Mouse (Mus musculus) embryonic facial prominence, embryonic 15.5 days (tissue): ENCODE results near the gene Slc45a1. TPM values are rescaled to one million over a fixed set of nuclear protein-coding genes. Genes with fewer than 3 reads are reported as not detected.

Experiments
- ATAC-seq: fragments of 200-750 bp; cut with Nextera tagmentation; 2 replicates; pipeline ENCODE4 v1.8.0; 2017; ENCODE audit warnings: low read depth, moderate TSS enrichment; ENCODE audit not compliant: insufficient number of reproducible peaks, low FRiP score, low TSS enrichment
- H3K27ac ChIP-seq: fragments of 300-500 bp; sonication (generic); replicated peaks from 2 replicates; pipeline ENCODE4 v1.5.1; 2015; ENCODE audit warnings: mild to moderate bottlenecking, inconsistent platforms
- H3K27me3 ChIP-seq: fragments of 300-500 bp; sonication (generic); 2 replicates; pipeline ENCODE4 v1.6.1; 2015; ENCODE audit warnings: inconsistent platforms
- H3K36me3 ChIP-seq: fragments of 300-500 bp; sonication (generic); 2 replicates; pipeline ENCODE4 v1.6.1; 2015; ENCODE audit warnings: mild to moderate bottlenecking, inconsistent platforms
- H3K4me1 ChIP-seq: fragments of 300-500 bp; sonication (generic); 2 replicates; pipeline ENCODE4 v1.6.1; 2015; ENCODE audit warnings: inconsistent platforms
- H3K4me2 ChIP-seq: fragments of 300-500 bp; sonication (generic); replicated peaks from 2 replicates; pipeline ENCODE4 v1.6.1; 2015; ENCODE audit warnings: mild to moderate bottlenecking, inconsistent platforms
- H3K4me3 ChIP-seq: fragments of 300-500 bp; sonication (generic); replicated peaks from 2 replicates; pipeline ENCODE4 v1.5.1; 2015; ENCODE audit warnings: mild to moderate bottlenecking, inconsistent platforms
- H3K9ac ChIP-seq: fragments of 300-500 bp; sonication (generic); 2 replicates; pipeline ENCODE4 v1.6.1; 2015; ENCODE audit warnings: inconsistent platforms
- H3K9me3 ChIP-seq: fragments of 300-500 bp; sonication (generic); replicated peaks from 2 replicates; pipeline ENCODE4 v1.6.1; 2016; ENCODE audit warnings: inconsistent platforms
- WGBS: fragments of 180-500 bp; shearing (Covaris S2); methylation state at CpG from one replicate; pipeline ENCODE4 v1.1.7; 2015; 5-methylcytosine and 5-hydroxymethylcytosine counted together
- polyA plus RNA-seq: library from polyadenylated mRNA; unstranded; fragments of >200 nt; fragmentation: Nextera tagmentation; extraction: Ambion mirVana; gene quantifications from 2 replicates; pipeline ENCODE4 v1.2.1, GENCODE M21; 2015

The Slc45a1 gene
- polyA plus RNA-seq, 1 experiment from 2014 or later = 0.76 TPM

DNA sequence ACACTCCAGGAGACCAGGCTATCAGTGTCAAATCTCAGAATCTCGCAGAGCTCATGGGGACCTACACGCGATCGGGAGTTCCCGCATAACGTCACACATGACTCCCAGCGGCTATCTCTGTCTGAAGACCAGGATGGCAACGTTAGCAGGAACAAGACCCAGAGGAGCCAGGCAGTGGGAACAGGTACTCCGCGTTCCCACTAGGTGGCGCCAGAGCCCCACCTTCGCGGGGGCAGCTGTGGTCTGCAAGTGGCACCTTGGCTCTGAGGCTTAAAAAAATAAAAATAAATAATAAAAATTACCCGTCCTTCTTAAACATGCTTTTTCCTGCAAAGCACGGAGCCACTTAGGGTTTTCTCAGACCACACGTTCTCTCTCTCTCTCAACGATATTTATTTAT lies 4.0 kb upstream of the Slc45a1 start:
- Histone ChIP-seq H3K36me3 (no peaks in the 10 kb centered on the region), H3K27me3 (peaks cover 21% of the 10 kb centered on the region), H3K9me3 (no peaks in the 10 kb centered on the region), H3K4me2 (peak overlapping the region; percentile 24; the same call in 1 of the 2 replicates), H3K4me1 (peaks cover 18% of the 10 kb centered on the region), H3K27ac (no peak overlapping the region), H3K4me3 (no peak overlapping the region), H3K9ac (no peak overlapping the region)
- no peak for ATAC-seq
- 4% methylated on average over 17 of the region's 17 CpGs for WGBS

GRCm38 (mm10) chr4:150653072-150653599 lies 1.2 kb upstream of the Slc45a1 start:
- no peak overlapping the region for H3K4me3 ChIP-seq
- no peak overlapping the region for H3K27ac ChIP-seq
- no peak overlapping the region for H3K9ac ChIP-seq
- peaks cover 21% of the 10 kb centered on the region for H3K27me3 ChIP-seq
- H3K36me3 ChIP-seq = no peaks in the 10 kb centered on the region
- no peak overlapping the region for H3K4me2 ChIP-seq
- 36% methylated on average over 11 of the region's 11 CpGs for WGBS
- peaks cover 13% of the 10 kb centered on the region; the same call in 1 of the 2 replicates for H3K4me1 ChIP-seq
- ATAC-seq = no peak
- H3K9me3 ChIP-seq = no peaks in the 10 kb centered on the region

GRCm38 (mm10) chr4:150649327-150649726 lies 2.6 kb downstream of the Slc45a1 start:
- 80% methylated on average over 5 of the region's 5 CpGs for WGBS
- Histone ChIP-seq H3K9me3 (no peaks in the 10 kb centered on the region), H3K36me3 (no peaks in the 10 kb centered on the region), H3K4me2 (no peak overlapping the region), H3K27ac (no peak overlapping the region), H3K4me1 (peaks cover 10% of the 10 kb centered on the region; the same call in 1 of the 2 replicates), H3K4me3 (no peak overlapping the region), H3K9ac (no peak overlapping the region), H3K27me3 (peaks cover 17% of the 10 kb centered on the region)
- ATAC-seq = no peak

- H3K4me1 ChIP-seq = no peaks in the 10 kb centered on the region
- no peak overlapping the region for H3K27ac ChIP-seq
- no peak overlapping the region for H3K4me2 ChIP-seq
- no peak overlapping the region for H3K9ac ChIP-seq
- 87% methylated on average over 9 of the region's 9 CpGs for WGBS
- ATAC-seq = no peak
- H3K9me3 ChIP-seq = no peaks in the 10 kb centered on the region
- H3K27me3 ChIP-seq = no peaks in the 10 kb centered on the region
- H3K36me3 ChIP-seq = no peaks in the 10 kb centered on the region
- no peak overlapping the region for H3K4me3 ChIP-seq
Observed at GRCm38 (mm10) chr4:150644299-150644698, 7.7 kb downstream of the Slc45a1 start.

DNA sequence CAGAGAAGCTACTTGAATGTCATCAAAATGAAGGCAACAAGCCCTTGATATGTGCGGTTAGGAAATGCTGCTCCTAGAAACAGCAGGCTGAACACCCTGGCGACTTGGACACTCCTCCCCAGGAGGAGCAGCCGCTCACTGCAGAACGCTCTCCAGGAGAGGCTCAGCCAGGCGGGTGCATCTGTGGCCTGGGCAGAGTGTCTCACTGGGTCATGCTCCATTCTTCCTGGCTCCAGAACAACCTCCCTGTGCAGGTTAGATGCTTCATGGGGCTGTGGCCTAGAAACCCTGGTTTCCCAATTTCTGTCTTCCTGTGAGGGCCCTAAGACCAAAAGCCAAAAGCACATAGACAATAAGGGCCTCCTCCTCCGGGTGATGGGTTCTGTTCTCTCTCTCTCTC lies 15.3 kb downstream of the Slc45a1 start:
- no peak overlapping the region for H3K27ac ChIP-seq
- no peaks in the 10 kb centered on the region for H3K4me1 ChIP-seq
- H3K4me2 ChIP-seq = no peak overlapping the region
- no peaks in the 10 kb centered on the region for H3K36me3 ChIP-seq
- ATAC-seq = no peak
- H3K27me3 ChIP-seq = no peaks in the 10 kb centered on the region
- 84% methylated on average over 6 of the region's 6 CpGs for WGBS
- no peak overlapping the region for H3K9ac ChIP-seq
- H3K9me3 ChIP-seq = no peaks in the 10 kb centered on the region
- H3K4me3 ChIP-seq = no peak overlapping the region

GRCm38 (mm10) chr4:150635568-150635967 lies 16.4 kb downstream of the Slc45a1 start:
- no peak overlapping the region for H3K4me2 ChIP-seq
- 80% methylated on average over 10 of the region's 10 CpGs for WGBS
- no peak for ATAC-seq

GRCm38 (mm10) chr4:150629266-150629665 lies 22.7 kb downstream of the Slc45a1 start:
- Histone ChIP-seq H3K4me3 (no peak overlapping the region), H3K4me2 (no peak overlapping the region), H3K4me1 (0 out of 2 replicates have a peak, but pooled peaks cover 7% of the 10 kb centered on the region), H3K27me3 (no peaks in the 10 kb centered on the region), H3K9me3 (no peaks in the 10 kb centered on the region), H3K27ac (no peak overlapping the region), H3K9ac (no peak overlapping the region), H3K36me3 (no peaks in the 10 kb centered on the region)
- 83% methylated on average over 11 of the region's 11 CpGs for WGBS
- ATAC-seq = no peak

More at GRCm38 (mm10) chr4:150635568-150635967, 16.4 kb downstream of the Slc45a1 start:
- Histone ChIP-seq H3K9me3 (no peaks in the 10 kb centered on the region), H3K4me3 (no peak overlapping the region), H3K9ac (no peak overlapping the region), H3K27me3 (no peaks in the 10 kb centered on the region), H3K4me1 (no peaks in the 10 kb centered on the region), H3K27ac (no peak overlapping the region), H3K36me3 (no peaks in the 10 kb centered on the region)

DNA sequence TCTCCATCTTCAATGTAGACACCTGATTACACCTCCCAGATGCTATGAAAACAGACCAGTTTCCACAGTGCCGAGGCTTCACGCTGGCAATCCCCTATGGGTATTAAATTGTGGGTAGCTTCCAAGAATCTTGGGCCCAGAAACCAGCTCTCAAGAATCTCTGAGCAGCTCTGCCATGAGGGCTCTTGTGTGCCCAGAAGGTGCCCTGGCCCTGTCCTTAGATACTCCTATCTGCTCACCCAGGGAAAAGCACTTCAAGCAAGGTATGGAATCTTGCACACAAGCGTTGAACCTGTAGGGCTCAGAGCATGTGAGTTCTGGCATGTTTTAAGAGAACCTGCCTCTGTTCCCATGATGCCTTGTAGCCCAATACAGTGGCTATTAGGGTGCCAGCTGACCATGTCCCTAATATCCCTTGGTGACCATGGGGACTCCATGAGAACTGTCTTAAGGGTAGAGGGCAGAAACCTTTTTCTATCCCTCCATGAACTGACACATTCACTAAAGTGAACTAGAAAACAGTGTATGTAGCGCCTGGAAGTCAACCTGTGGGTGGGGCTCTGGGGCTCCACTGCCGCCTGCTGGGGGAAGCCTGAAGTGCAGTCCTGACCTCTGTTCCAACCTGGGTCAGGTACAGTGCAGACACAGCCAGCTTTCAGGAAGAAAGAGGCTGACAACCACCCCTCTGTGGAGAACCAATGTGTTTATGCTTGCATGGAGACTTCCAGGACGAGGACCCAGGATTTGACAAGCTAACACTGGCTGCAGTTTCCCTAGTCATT lies 25.8 kb downstream of the Slc45a1 start:
- Histone ChIP-seq H3K4me2 (no peak overlapping the region), H3K36me3 (peaks cover 13% of the 10 kb centered on the region), H3K4me3 (no peak overlapping the region), H3K27ac (no peak overlapping the region), H3K4me1 (0 out of 2 replicates have a peak, but pooled peaks cover 7% of the 10 kb centered on the region), H3K9ac (no peak overlapping the region), H3K27me3 (no peaks in the 10 kb centered on the region), H3K9me3 (no peaks in the 10 kb centered on the region)
- WGBS = 40% methylated on average over 6 of the region's 6 CpGs
- no peak for ATAC-seq

GRCm38 (mm10) chr4:150625425-150625824 lies 26.5 kb downstream of the Slc45a1 start:
- Histone ChIP-seq H3K36me3 (peaks cover 13% of the 10 kb centered on the region), H3K27ac (no peak overlapping the region), H3K4me1 (0 out of 2 replicates have a peak, but pooled peaks cover 7% of the 10 kb centered on the region), H3K27me3 (no peaks in the 10 kb centered on the region), H3K9me3 (no peaks in the 10 kb centered on the region), H3K9ac (no peak overlapping the region), H3K4me2 (no peak overlapping the region), H3K4me3 (no peak overlapping the region)
- 45% methylated on average over 1 of the region's 1 CpGs for WGBS
- ATAC-seq = no peak

GRCm38 (mm10) chr4:150624933-150625332 lies 27.0 kb downstream of the Slc45a1 start:
- peaks cover 16% of the 10 kb centered on the region for H3K36me3 ChIP-seq
- 72% methylated on average over 4 of the region's 4 CpGs for WGBS

GRCm38 (mm10) chr4:150624214-150624823 lies 27.7 kb downstream of the Slc45a1 start:
- H3K27ac ChIP-seq = no peak overlapping the region
- no peaks in the 10 kb centered on the region for H3K27me3 ChIP-seq
- no peak for ATAC-seq
- 0 out of 2 replicates have a peak, but pooled peaks cover 7% of the 10 kb centered on the region for H3K4me1 ChIP-seq
- peaks cover 20% of the 10 kb centered on the region for H3K36me3 ChIP-seq
- 65% methylated on average over 11 of the region's 11 CpGs for WGBS
- H3K9ac ChIP-seq = no peak overlapping the region
- H3K4me3 ChIP-seq = no peak overlapping the region
- H3K9me3 ChIP-seq = no peaks in the 10 kb centered on the region
- H3K4me2 ChIP-seq = no peak overlapping the region

More at GRCm38 (mm10) chr4:150624933-150625332, 27.0 kb downstream of the Slc45a1 start:
- Histone ChIP-seq H3K27ac (no peak overlapping the region), H3K4me3 (no peak overlapping the region), H3K4me2 (no peak overlapping the region), H3K27me3 (no peaks in the 10 kb centered on the region), H3K9me3 (no peaks in the 10 kb centered on the region), H3K9ac (no peak overlapping the region), H3K4me1 (0 out of 2 replicates have a peak, but pooled peaks cover 7% of the 10 kb centered on the region)
- no peak for ATAC-seq
